19 mouse cellular contexts compared by ENCODE assay signal in genomic region chr8:12260476-12261029, GRCm38 (mm10). TPM values are rescaled to one million over a fixed set of nuclear protein-coding genes. Genes with fewer than 3 reads are reported as not detected.
"Had no signal": no experiment of that assay in that cellular context is flagged by ENCODE, and none has a peak within 500 bp of the region (broad histone marks: within the 10 kb centered on the region; RNA-seq: fewer than 3 reads in every experiment).

No protein-coding gene starts in this region.

- DNase-seq: kidney, adult 18-20 months; kidney, postnatal 10 days; kidney, postnatal 4 days; liver; liver, embryonic 13.5 days; liver, postnatal 0 days; lung, postnatal 36 days; retina, postnatal 1 day; right cerebral cortex, postnatal 4 days; spleen, adult 18-20 months; thymus, postnatal 4 days had no signal

- ATAC-seq: liver, postnatal 0 days; midbrain, embryonic 15.5 days had no signal

- H3K9me3 ChIP-seq: limb, embryonic 12.5 days; liver, embryonic 13.5 days; midbrain, embryonic 15.5 days; neural tube, embryonic 13.5 days had no signal

- H3K4me3 ChIP-seq: layer of hippocampus, adult 2 months; limb, embryonic 12.5 days; liver, embryonic 13.5 days; midbrain, embryonic 15.5 days; neural tube, embryonic 13.5 days had no signal

- H3K36me3 ChIP-seq: limb, embryonic 12.5 days; liver, embryonic 13.5 days; midbrain, embryonic 15.5 days; neural tube, embryonic 13.5 days had no signal

- H3K9ac ChIP-seq: limb, embryonic 12.5 days; liver, embryonic 13.5 days; liver, postnatal 0 days; midbrain, embryonic 15.5 days; neural tube, embryonic 13.5 days had no signal

- H3K27me3 ChIP-seq: liver, embryonic 13.5 days; midbrain, embryonic 15.5 days had no signal

- H3K27ac ChIP-seq: layer of hippocampus, adult 2 months; limb, embryonic 12.5 days; liver, embryonic 13.5 days; midbrain, embryonic 15.5 days; neural tube, embryonic 13.5 days had no signal

- H3K4me1 ChIP-seq: limb, embryonic 12.5 days; liver, embryonic 13.5 days; midbrain, embryonic 15.5 days; neural tube, embryonic 13.5 days had no signal

- H3K4me2 ChIP-seq: limb, embryonic 12.5 days; liver, embryonic 13.5 days; midbrain, embryonic 15.5 days; neural tube, embryonic 13.5 days had no signal

RNA-seq across cellular contexts. Expression of gene A230072I06Rik, which starts 18.1 kb away (rescaled TPM):
- total RNA-seq: layer of hippocampus, adult 2 months; left cerebral cortex, postnatal 36 days; megakaryocyte progenitor cell, adult 5-6 weeks had no signal
- polyA plus RNA-seq: kidney, embryonic 14.5 days; limb, embryonic 12.5 days; liver, embryonic 13.5 days; liver, postnatal 0 days; neural tube, embryonic 13.5 days; stomach, embryonic 14.5 days had no signal
